Mouse (Mus musculus): Measurements from ENCODE around the gene Stxbp6. TPM values are rescaled to one million over a fixed set of nuclear protein-coding genes. Genes with fewer than 3 reads are reported as not detected.
"Not testable (repeated sequence)": the region's sequence is repeated elsewhere in the genome, so short reads cannot be mapped to it uniquely, and the experiment has no call there.

Gene Stxbp6
- total RNA-seq (2021): 1 to 10 TPM; 3.9 to 4.8 TPM
- long read RNA-seq, experiment 1, full-length matches to known transcripts: 4 of 5 reads
- long read RNA-seq, experiment 1, partial matches to known transcripts: 0 of 5 reads
- long read RNA-seq, experiment 1, other reads (novel, unspliced or antisense): 1 of 5 reads
- long read RNA-seq, experiment 2: 0 reads

DNA sequence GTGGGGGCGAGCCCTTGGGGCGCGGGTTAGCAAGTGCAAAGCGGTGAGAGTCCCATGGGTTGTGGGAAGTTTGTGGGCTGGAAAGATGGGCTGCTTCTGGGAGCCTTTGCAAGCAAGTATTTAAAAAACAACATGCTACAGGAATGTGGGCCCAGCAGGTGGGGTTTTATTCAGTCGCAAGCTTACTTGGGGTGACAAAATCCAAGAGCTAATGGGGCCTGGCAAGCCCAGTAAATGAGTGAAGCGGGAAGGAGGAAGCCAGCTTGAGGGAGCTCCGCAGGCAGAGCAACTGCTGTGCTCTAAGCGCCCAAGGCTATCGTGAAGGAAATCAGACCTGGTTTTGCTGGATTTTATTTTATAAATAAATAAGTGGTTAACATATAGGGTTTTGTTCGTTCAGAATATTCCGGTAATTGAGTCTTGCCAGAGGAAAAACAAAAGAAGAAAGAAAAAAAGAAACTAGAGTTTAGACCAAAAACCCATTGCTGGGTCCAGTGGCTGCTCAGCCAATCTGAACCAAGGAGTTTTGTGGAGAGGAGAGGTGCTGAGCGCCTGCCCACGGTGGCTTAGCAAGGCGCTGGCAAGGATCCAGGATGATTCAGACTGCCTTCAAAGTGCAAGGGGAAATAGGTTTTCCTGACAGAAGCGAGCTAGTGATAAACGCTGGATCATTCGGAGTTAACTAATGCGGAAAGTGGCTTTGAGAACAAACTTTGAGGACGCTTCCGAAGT is at the start of gene Stxbp6:
TSS of gene Stxbp6 (minus strand) at position 99 of the 732 bp plus-strand sequence.
- intact Hi-C loops (cut with DNase I): loop anchor here (5.0 to 10.0 kb wide), 3 partner anchors 42 to 323 kb away; no protein-coding TSS in a partner anchor

GRCm38 (mm10) chr12:45102954-45103353 is 28.4 kb upstream of the Stxbp6 start:
- intact Hi-C loops (cut with DNase I): not testable (repeated sequence)

More for the DNA sequence above, at the start of gene Stxbp6:
- DNase-seq: peak; percentile 40 to 73

GRCm38 (mm10) chr12:45093732-45094131 is 19.2 kb upstream of the Stxbp6 start:
- intact Hi-C loops (cut with DNase I): no loop called here
- no peak for DNase-seq

More at GRCm38 (mm10) chr12:45102954-45103353, 28.4 kb upstream of the Stxbp6 start:
- not testable (repeated sequence) for DNase-seq

DNA sequence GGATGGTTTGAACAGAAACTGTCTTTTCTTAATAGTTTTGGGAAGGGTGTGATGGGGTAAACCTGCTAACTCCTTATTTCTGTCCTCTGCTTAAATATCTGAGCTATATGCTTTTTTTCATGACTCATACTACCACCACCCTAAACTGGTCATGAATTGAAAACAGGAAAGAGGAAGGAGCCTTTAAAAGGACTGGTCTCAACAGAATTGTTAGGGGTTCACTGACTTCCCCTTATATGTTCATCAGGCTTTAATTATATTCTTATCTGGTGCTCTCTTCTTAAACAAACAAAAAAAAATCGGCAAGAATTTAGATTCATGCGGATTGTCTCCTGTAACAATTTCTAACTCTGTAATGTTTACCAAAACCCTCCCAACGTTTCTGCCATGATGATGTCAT is 17.9 kb upstream of the Stxbp6 start:
- intact Hi-C loops (cut with DNase I): no loop called here
- no peak for DNase-seq

DNA sequence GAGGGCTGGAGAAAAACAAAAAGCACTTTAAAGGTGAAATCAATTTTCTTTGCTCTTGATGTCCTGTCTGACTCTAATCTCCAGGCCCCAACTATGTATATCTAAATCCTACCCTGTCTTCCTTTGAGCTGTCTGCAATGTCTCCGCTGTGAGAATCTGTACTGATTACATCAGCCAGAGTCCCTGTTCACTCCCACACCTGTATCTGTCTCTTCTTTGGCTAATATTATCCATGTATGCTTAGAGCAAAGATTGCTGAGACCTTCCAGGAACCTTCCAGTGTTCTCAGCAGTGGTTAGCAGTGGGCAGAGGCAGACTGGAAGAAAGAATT is 8.6 kb upstream of the Stxbp6 start:
- intact Hi-C loops (cut with DNase I): no loop called here
- no peak for DNase-seq

DNA sequence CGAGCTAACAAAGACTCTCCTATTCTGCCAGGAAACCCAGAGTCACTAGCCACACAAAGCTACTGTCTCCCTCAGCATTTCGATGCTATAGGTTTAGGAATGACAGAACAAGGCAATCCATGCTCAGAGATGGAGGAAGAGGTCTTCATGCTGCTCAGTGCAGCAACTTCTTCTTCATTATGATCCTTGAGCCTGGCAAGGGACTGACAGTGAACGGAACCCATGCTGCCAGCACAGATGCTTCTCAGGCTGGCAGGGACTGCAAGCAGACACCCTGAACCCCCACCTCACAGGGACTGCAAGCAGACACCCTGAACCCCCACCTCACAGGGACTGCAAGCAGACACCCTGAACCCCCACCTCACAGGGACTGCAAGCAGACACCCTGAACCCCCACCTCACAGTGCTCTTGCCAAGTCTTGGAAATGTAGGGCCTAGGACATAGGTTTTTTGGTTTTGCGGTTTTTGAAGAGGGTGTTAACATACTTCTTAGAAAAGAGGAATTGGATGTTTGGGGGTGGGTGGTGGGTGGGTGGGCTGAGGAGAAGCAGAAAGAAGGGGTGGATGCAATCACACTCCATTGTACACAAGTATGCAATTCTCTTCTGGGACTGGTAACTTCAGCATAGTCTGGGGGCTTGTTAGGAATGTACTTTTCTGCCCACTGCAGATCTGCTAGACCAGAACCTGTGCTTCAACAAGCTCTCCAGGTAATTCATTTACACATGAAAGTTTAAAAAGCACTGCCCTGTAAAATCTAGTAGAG is 8.1 kb upstream of the Stxbp6 start:
- intact Hi-C loops (cut with DNase I): no loop called here
- DNase-seq: no peak

DNA sequence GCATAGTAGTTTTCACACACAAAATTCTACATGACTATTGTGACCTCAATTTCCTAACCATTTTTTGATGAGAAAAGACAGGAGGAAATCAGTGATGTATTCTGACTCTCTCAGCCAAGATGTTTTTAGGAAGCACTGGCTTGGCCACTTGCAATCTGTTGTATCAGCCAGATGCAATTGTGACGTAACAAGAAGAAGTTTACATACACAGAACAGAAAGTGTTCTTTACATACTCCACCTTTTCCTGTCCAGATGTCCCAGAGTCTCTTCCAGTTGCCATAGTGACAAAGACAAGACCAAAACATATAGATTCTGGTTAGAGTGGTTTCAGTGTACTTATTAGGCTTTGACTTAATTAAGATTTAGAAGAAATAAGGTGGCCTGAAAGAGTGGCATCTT is 7.1 kb upstream of the Stxbp6 start:
- DNase-seq: no peak
- intact Hi-C loops (cut with DNase I): no loop called here

- intact Hi-C loops (cut with DNase I): no loop called here
- DNase-seq: no peak
Measured at GRCm38 (mm10) chr12:45080753-45081122, 6.2 kb upstream of the Stxbp6 start.

DNA sequence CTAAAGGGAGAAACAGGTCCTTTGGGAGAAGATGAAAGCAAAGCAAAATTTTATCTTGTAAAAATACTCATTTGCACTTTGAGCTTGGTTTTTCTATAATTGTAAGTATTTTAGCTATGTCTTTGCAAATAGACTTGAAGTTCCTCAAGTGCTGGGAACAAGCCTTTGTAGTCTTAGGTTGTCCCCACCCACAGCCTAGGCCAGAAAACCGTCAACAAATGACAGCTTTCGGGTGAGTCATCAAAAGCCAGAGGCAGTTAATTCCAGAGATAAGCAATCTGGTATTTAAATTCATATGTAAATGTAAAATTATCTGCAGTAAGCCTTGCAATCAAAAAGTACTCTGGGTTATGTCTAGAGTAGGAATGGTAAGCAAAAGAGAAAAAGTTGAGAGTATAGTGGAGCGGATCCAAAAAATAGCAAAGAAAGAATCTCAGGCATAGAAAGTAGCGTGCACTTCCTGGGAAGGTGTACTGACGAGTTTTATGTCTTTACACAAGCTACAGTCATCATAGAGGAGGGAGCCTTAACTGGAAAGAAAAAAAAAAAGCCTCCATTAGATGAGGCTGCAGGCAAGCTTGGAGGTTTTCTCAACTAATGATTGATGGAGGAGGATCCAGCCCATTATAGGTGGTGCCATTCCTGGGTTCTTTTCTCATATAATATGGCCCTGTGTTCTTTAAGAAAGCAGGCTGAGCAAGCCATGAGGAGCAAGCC is 5.7 kb upstream of the Stxbp6 start:
- intact Hi-C loops (cut with DNase I): no loop called here
- no peak for DNase-seq

- intact Hi-C loops (cut with DNase I): loop anchor here (10.0 kb wide), 1 partner anchor 231 kb away; no protein-coding TSS in a partner anchor
- DNase-seq: no peak
Measured at GRCm38 (mm10) chr12:45075631-45076030, 1.1 kb upstream of the Stxbp6 start.

GRCm38 (mm10) chr12:45074042-45074601 is 387 bp downstream of the Stxbp6 start:
- intact Hi-C loops (cut with DNase I): loop anchor here (5.0 to 10.0 kb wide), 3 partner anchors 42 to 323 kb away; no protein-coding TSS in a partner anchor
- peak; percentile 72 to 75 for DNase-seq

DNA sequence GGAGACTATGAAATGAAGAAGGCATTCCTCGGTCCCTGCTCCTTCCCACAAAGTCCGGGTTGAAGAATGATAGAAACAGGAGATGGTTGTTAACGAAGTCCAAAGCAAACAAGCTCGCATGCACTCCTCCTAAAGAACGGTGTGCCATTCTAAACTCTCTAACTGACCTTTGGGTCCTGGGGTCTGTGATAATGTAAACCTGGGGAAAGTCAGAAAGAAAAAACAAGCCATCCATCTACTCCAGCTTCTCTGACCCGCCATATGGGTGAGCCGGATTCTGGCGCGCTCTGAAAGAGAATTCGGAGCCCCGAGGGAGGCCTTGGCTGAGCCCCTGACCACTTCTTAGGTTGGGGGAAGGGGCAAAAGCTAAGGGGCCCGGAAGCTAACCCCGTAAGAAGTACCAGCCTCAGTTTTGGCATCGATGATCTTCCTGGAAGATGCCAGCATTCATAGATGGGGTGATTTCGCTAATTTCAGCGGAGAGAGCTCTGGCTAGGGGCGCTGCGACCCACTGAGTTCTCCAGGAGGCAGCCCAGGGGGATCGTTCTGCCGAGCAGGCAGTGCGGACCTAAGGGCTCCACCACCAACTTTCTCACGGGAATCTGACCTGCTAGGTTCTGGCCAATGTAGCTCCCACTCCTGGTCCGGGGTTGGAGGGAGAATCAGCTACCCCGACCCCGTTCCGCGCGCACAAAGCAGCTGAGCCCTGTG is 1.0 kb downstream of the Stxbp6 start:
- intact Hi-C loops (cut with DNase I): loop anchor here (5.0 to 10.0 kb wide), 3 partner anchors 41 to 324 kb away; no protein-coding TSS in a partner anchor
- DNase-seq: no peak

DNA sequence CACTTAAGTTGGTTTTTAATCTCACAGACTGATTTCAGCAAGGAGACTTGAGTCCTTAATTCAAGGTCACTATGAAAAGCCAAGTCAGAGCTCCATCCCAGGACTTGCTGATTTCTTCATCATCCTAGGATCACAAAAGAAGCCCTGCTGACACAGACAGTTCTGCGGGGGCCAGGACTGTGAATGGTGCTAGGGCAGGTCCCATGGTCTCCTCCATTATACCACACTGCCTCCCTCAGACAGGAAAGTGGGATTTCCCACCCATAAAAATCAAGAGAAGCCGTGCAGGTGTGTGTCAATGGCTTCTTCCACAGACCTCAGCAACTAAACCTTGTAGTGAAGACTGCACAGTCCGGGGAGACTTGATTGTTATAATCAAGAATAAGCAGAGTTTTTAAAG is 2.3 kb downstream of the Stxbp6 start:
- intact Hi-C loops (cut with DNase I): loop anchor here (5.0 to 10.0 kb wide), 3 partner anchors 40 to 325 kb away; no protein-coding TSS in a partner anchor
- no peak for DNase-seq

DNA sequence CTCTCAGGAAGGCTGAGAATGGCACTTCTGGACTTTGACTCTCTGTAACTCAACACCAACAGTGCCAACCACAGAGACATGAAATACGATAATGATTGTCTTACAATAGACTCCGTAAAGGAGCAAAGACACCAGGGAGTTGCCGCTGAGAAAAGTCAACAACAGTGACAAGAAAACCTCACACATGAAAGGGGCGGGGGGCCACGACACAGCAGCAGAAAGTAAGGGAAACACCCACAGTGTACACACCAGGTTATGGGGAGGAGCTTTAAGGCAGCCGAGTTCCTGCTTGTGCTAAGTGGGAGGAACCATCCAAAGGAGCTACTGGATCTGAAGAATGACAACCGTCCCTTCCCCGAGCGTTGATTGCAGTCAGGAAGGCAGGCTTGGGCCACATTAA is 4.3 kb downstream of the Stxbp6 start:
- DNase-seq: no peak
- intact Hi-C loops (cut with DNase I): loop anchor here (5.0 to 10.0 kb wide), 3 partner anchors 38 to 327 kb away; no protein-coding TSS in a partner anchor

GRCm38 (mm10) chr12:45068145-45068754 is 6.3 kb downstream of the Stxbp6 start:
- no peak for DNase-seq
- intact Hi-C loops (cut with DNase I): no loop called here

DNA sequence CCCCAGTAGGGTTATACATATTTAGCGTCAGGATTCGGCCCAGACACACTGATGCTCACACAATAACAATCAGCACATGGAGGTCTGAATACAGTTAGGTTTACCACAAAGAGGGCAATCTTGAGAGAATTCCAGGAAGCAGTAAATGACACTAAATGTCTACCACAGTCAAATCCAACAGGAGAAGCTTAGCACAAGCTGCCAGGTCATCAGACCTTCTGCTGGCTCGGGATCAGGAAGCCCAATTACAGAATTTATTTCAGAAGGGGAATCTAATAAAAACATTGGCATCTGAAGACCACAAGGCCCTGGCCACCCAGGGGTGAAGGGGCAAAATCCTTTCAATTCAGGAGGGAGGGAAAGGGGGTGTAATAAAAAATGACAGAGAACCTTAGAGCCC is 6.8 kb downstream of the Stxbp6 start:
- no peak for DNase-seq
- intact Hi-C loops (cut with DNase I): no loop called here

DNA sequence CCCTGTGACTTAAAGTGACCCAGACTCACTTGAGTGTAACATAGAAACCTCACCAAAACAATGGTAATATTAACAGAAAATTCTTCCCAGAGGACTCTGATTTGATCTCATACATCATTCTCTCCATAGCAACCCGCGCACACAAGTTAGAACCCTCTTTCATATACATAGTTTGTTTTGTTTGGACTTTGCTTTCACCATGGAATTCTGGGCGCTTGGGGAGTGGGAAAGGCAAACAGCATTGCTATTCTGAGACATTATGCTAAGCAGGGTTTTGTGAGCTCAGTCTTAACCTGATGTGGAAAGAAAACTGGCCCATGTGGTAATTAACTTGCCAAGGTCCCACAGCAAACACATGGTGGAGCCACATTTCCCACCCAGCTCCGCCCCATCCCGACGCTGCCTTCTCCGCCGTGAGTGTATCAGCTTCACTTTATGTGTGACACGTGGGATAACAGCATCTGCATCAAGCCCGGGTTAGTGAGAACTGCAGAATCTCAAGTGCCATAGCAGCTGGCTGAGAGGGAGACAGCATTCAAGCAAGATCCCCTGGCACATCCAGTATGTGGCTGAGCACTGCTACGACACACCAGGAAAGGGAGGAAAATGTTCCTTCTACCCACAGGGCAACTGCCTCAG is 7.3 kb downstream of the Stxbp6 start:
- DNase-seq: peak in 1 of 2 experiments; percentile 25
- intact Hi-C loops (cut with DNase I): no loop called here

DNA sequence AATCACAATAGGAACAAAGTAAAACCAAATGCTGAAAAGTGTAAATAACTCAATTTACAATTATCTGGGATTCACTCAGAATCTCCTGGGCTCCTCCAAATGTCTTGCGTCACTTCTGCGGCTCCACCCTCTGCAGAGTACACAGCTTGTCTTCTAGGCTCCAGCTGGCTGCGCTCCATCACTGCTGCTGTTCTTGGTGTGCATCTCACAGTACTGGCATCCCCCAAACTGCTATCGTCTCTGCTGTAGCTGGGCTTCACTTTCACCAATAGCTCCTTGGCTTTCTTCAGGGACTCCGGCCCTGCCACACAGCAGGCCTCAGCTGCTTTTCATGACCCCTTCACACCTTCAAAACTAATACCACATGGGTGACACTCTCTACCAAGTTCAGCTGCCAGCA is 10.9 kb downstream of the Stxbp6 start:
- DNase-seq: peak; percentile 54 to 72
- intact Hi-C loops (cut with DNase I): no loop called here

DNA sequence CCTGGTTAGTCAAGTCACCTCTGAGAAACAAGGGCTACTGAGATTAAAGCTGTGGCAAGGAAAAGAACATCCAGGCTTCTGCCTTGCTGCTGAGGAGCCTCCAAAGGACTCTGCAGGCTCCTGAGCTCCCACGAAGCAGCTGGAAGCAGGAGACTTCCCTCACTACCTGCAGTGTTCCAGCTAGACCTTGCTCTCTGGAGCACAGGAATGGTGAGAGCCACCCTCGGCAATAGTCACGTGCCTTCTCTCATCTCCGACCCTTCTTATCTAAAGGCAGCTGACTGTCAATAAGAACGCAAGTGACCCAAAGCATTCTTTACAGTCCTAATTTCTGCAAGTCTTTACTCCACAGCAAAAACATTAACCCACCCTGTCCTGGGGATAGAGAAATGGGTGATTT is 13.2 kb downstream of the Stxbp6 start:
- intact Hi-C loops (cut with DNase I): loop anchor here (2.0 kb wide), 1 partner anchor 57 kb away; no protein-coding TSS in a partner anchor
- DNase-seq: no peak

Data from gastrocnemius, postnatal 36 days (tissue).